Mouse (Mus musculus) midbrain, embryonic 12.5 days (tissue): ENCODE results near the gene Tmem139. TPM values are rescaled to one million over a fixed set of nuclear protein-coding genes. Genes with fewer than 3 reads are reported as not detected.
A peak's percentile ranks its signal among the peaks of the same experiment; 100 is the strongest.

Source experiments
- ATAC-seq: fragments of 200-750 bp; cut with Nextera tagmentation; 2 replicates; pipeline ENCODE4 v1.8.0; 2017; ENCODE audit warnings: low read depth, moderate TSS enrichment, moderate library complexity; ENCODE audit not compliant: low FRiP score
- H3K27ac ChIP-seq: fragments of 300-500 bp; sonication (generic); replicated peaks from 2 replicates; pipeline ENCODE4 v1.5.1; 2016; ENCODE audit warnings: mild to moderate bottlenecking
- H3K27me3 ChIP-seq: fragments of 300-500 bp; sonication (generic); 2 replicates; pipeline ENCODE4 v1.6.1; 2016; ENCODE audit warnings: mild to moderate bottlenecking
- H3K36me3 ChIP-seq: fragments of 300-500 bp; sonication (generic); 2 replicates; pipeline ENCODE4 v1.6.1; 2016
- H3K4me1 ChIP-seq: fragments of 300-500 bp; sonication (generic); 2 replicates; pipeline ENCODE4 v1.6.1; 2016
- H3K4me2 ChIP-seq: fragments of 300-500 bp; sonication (generic); replicated peaks from 2 replicates; pipeline ENCODE4 v1.6.1; 2016; ENCODE audit warnings: mild to moderate bottlenecking, moderate library complexity
- H3K4me3 ChIP-seq: fragments of 300-500 bp; sonication (generic); 2 replicates; pipeline ENCODE4 v1.5.1; 2016; ENCODE audit warnings: mild to moderate bottlenecking
- H3K9ac ChIP-seq: fragments of 300-500 bp; sonication (generic); replicated peaks from 2 replicates; pipeline ENCODE4 v1.6.1; 2016; ENCODE audit warnings: mild to moderate bottlenecking, moderate library complexity
- H3K9me3 ChIP-seq: fragments of 300-500 bp; sonication (generic); 2 replicates; pipeline ENCODE4 v1.6.1; 2016; ENCODE audit warnings: mild to moderate bottlenecking
- WGBS: fragments of 180-500 bp; shearing (Covaris S2); methylation state at CpG from one replicate; pipeline ENCODE4 v1.1.7; 2016; 5-methylcytosine and 5-hydroxymethylcytosine counted together
- polyA plus RNA-seq: library from polyadenylated mRNA; unstranded; fragments of >200 nt; fragmentation: Nextera tagmentation; extraction: Ambion mirVana; gene quantifications from 2 replicates; pipeline ENCODE4 v1.2.1, GENCODE M21; 2016

Gene Tmem139
- 0.26 TPM in 1 of 2 replicates, not detected in the other for polyA plus RNA-seq

DNA sequence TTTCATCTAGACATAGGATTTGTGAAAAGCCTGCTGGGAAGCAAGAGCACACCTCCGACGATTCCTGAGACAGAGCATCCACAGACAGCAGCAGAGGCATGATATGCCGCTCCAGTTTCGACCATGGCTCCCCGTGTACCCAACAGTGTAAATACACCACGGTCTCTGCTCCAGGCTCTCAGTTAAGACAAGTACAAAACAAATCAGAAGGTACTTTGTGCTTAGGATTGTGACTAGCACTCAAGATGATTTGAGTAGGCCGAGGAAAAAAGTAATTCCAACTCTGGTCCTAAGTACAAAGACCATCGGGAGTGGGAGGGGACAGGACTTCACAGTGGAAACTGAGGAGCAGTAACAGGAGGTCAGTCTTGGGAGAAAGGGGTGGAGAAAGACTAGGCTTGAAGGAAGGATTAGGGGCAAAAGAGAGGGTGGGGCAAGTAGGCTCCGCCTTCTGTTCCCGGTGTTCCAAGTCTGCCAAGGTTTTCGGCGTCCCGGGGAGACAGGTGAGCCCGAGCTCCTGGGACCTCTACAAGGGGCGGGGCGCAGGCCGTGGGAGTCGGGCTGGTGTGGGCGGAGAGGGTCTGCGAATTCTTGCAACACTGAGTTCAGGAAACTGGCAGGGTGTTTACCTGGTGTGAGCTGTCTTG is at the start of gene Tmem139:
TSS of gene Tmem139 (plus strand) at position 447 of the 647 bp plus-strand sequence.
- H3K9ac ChIP-seq: no peak within 1 kb of the TSS
- H3K27me3 ChIP-seq: peaks cover 5% of the 10 kb centered on the region; the same call in 1 of the 2 replicates
- no peaks in the 10 kb centered on the region for H3K36me3 ChIP-seq
- H3K4me1 ChIP-seq: peaks cover 6% of the 10 kb centered on the region
- no peak for ATAC-seq
- WGBS: 21% methylated on average over 20 of the region's 20 CpGs
- no peak within 1 kb of the TSS for H3K4me2 ChIP-seq
- no peak within 1 kb of the TSS for H3K4me3 ChIP-seq
- H3K9me3 ChIP-seq: no peaks in the 10 kb centered on the region
- H3K27ac ChIP-seq: no peak within 1 kb of the TSS

DNA sequence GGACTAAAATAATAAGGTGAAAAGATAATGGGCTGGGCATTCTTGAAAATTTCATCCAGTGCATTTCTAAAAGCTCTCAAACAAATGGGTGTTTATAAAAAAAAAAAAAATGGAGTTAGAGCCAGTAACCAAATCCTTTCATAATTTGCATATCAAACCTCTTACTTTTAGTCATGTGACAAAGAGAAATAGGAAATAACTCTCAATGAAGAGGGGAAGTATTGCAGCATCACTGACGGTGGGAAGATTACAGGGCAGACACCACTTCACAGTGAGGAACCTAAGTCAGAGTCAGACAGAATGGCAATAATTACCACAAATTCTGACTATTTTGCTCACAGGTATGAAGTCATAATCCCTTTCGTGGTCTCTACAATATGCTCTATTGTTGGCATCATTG is 46.7 kb upstream of the Tmem139 start, which contains the start of gene Tas2r144:
TSS of gene Tas2r144 (plus strand) at position 301 of the 400 bp plus-strand sequence.
- no peak for ATAC-seq
- H3K4me1 ChIP-seq: no peaks in the 10 kb centered on the region

DNA sequence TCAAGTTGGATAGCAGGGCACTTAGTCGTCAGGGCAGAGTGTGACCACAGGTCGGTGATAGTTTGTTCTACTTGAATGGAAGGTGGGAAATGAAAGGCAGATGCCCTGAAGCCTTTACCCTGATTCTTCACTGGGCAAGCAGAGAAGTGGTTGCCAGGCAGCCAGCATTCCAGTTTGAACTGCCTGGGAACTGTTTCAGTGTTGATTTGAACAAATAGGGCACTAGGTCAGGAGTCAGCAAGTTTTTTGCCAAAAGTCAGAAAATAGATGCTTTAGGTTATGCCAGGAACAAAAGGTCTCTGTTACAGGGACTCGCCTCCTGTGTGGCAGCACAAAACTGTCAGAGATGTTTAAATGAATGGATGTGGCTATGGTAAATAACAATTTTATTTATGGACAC is 39.5 kb upstream of the Tmem139 start:
- ATAC-seq: no peak
- no peak overlapping the region for H3K4me2 ChIP-seq
- H3K27ac ChIP-seq: no peak overlapping the region
- no peaks in the 10 kb centered on the region for H3K36me3 ChIP-seq
- no peaks in the 10 kb centered on the region for H3K27me3 ChIP-seq
- 65% methylated on average over 3 of the region's 3 CpGs for WGBS
- H3K4me1 ChIP-seq: no peaks in the 10 kb centered on the region
- H3K4me3 ChIP-seq: no peak overlapping the region
- no peaks in the 10 kb centered on the region for H3K9me3 ChIP-seq
- no peak overlapping the region for H3K9ac ChIP-seq

More for the DNA sequence above, 46.7 kb upstream of the Tmem139 start, which contains the start of gene Tas2r144:
- 82% methylated on average over 2 of the region's 2 CpGs for WGBS
- no peaks in the 10 kb centered on the region for H3K27me3 ChIP-seq
- H3K4me3 ChIP-seq: no peak within 1 kb of the TSS
- H3K27ac ChIP-seq: no peak within 1 kb of the TSS
- H3K36me3 ChIP-seq: no peaks in the 10 kb centered on the region
- no peak within 1 kb of the TSS for H3K9ac ChIP-seq
- no peaks in the 10 kb centered on the region for H3K9me3 ChIP-seq
- no peak within 1 kb of the TSS for H3K4me2 ChIP-seq

DNA sequence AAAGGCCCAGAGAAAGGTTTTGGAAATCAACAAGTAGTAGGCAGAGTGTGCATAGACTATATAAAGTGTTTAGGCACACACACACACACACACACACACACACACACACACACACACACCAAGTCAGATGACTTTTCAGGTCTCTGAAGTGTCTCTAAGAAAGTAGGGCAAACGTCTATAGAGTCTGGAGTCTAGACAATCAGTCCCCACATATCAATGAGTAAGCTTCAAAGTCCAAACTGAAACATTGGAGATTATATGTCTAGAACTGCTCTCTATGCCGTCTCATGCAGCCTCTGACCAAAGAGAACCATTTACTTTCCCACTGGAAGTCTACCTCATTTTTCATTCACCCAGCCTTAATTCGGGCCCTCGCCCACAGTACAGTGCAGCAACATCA is 36.7 kb upstream of the Tmem139 start:
- Histone ChIP-seq H3K4me1 (no peaks in the 10 kb centered on the region), H3K4me2 (no peak overlapping the region), H3K36me3 (no peaks in the 10 kb centered on the region), H3K4me3 (no peak overlapping the region), H3K9me3 (no peaks in the 10 kb centered on the region), H3K9ac (no peak overlapping the region), H3K27ac (no peak overlapping the region), H3K27me3 (no peaks in the 10 kb centered on the region)
- no peak for ATAC-seq
- WGBS: 74% methylated on average over 4 of the region's 4 CpGs

DNA sequence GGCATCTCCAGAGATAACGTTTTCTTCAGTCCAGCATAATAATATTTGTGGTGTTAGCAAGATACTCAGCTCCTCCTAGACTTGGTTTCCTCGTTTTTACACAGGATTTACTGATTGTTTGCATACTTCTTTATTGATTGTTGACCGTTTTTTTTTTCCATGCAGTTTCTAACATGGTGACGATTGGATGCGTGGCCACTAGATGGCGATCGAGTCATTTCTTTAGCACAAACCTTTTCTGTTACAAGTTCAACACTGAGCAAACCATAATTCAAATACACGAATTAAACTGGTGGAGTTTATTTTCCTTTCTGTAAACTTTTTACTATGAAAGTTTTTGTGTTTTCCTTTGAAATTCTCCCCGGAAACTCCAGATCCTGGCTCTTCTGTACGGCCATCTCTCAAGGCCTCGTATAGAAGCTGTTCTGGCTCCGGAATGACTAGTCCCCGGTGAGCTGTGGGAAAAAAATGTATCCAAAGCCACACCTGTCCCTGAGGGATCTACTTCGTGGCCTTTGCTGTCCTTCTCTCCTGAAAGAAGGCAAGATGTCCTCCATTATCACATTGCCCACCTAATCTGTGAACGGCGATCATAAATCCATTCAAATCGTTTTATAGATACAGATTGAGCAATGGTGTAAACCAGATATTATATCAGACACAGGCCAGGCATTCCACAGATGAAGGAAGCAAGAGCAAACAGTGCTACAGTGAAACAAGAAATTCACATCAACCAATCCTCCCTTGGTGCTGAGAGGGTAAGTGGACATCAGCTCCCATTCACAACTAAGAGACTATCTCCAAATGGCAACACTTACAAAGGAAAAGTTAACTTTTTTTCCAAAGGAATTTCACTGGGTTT is 34.3 kb upstream of the Tmem139 start:
- WGBS: 33% methylated on average over 17 of the region's 17 CpGs
- Histone ChIP-seq H3K9ac (no peak overlapping the region), H3K27me3 (no peaks in the 10 kb centered on the region), H3K27ac (no peak overlapping the region), H3K4me1 (no peaks in the 10 kb centered on the region), H3K36me3 (no peaks in the 10 kb centered on the region), H3K9me3 (no peaks in the 10 kb centered on the region), H3K4me3 (no peak overlapping the region), H3K4me2 (no peak overlapping the region)
- peak; percentile 62; the same call in 1 of the 2 replicates for ATAC-seq

DNA sequence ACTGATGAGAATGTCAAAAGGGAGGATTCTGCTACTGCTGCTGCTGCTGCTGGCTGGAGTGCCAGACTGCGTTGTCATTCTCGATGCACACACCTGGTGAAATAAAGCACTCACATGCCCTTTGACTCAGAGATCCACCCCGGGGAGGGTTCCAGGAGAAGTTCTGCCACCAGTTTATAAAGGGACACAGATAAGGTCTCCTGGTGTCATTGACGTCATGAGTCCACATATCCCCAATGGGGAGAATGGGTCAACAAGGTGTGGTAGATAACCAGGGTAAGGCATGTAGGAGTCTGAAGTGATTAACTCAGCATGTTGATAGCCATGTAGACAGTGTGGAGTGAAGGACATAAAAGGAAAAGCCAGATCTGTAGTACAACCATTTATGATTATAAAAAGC is 32.2 kb upstream of the Tmem139 start:
- H3K4me2 ChIP-seq: no peak overlapping the region
- H3K27ac ChIP-seq: no peak overlapping the region
- H3K36me3 ChIP-seq: no peaks in the 10 kb centered on the region
- no peaks in the 10 kb centered on the region for H3K9me3 ChIP-seq
- 76% methylated on average over 4 of the region's 4 CpGs for WGBS
- ATAC-seq: no peak
- H3K27me3 ChIP-seq: no peaks in the 10 kb centered on the region
- H3K9ac ChIP-seq: no peak overlapping the region
- H3K4me3 ChIP-seq: no peak overlapping the region
- H3K4me1 ChIP-seq: no peaks in the 10 kb centered on the region

DNA sequence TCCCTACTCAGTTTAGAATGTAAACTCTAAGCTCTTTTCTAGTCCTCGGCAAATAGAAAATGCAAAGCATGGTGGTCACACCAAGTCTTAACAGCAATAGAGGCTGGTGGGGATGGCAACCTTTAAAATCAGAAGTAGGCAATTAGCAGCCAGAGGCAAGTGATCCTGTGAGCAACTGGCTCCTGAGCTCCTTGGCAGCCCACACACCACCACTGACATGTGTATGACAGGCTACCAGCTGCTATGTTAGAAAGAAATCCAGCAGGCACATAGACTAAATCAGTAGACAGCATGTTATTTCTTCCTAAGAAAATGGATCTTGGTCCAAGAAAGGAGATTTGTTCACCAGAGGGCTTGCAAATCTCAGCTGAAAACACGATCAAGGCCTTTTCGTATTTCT is 30.6 kb upstream of the Tmem139 start:
- no peak for ATAC-seq
- H3K9me3 ChIP-seq: no peaks in the 10 kb centered on the region
- no peaks in the 10 kb centered on the region for H3K36me3 ChIP-seq
- H3K9ac ChIP-seq: no peak overlapping the region
- no peak overlapping the region for H3K4me2 ChIP-seq
- no peak overlapping the region for H3K4me3 ChIP-seq
- H3K4me1 ChIP-seq: no peaks in the 10 kb centered on the region
- no peak overlapping the region for H3K27ac ChIP-seq
- H3K27me3 ChIP-seq: no peaks in the 10 kb centered on the region
- WGBS: 88% methylated on average over 3 of the region's 3 CpGs

DNA sequence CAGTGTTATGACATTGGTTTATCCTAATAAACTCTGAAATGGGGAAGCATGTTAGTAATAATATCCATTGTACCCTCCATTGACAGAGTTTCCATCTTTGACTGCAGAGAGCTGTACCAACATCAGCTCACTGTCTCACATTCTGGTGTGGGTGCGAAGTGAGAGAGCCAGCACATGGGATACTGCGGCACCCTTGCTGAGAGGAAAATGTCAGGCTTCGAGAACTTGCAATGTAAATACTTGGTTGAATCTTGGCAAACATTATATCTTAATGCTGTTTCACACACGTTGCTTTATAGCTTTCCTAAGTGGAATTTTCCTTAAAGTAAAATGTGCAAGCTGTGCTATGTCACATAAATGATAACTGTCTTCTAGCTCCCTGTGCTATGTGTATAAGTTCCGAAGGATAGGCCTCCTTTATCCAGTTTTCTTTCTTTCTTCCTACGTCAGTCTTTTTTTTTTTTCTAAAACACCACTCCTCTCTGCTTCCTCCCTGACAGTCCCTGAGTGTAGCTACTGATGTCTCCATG is 24.4 kb upstream of the Tmem139 start:
- WGBS: 69% methylated on average over 6 of the region's 6 CpGs
- Histone ChIP-seq H3K4me3 (no peak overlapping the region), H3K4me1 (no peaks in the 10 kb centered on the region), H3K27me3 (no peaks in the 10 kb centered on the region), H3K9me3 (no peaks in the 10 kb centered on the region), H3K9ac (no peak overlapping the region), H3K4me2 (no peak overlapping the region), H3K36me3 (no peaks in the 10 kb centered on the region), H3K27ac (no peak overlapping the region)
- ATAC-seq: no peak

DNA sequence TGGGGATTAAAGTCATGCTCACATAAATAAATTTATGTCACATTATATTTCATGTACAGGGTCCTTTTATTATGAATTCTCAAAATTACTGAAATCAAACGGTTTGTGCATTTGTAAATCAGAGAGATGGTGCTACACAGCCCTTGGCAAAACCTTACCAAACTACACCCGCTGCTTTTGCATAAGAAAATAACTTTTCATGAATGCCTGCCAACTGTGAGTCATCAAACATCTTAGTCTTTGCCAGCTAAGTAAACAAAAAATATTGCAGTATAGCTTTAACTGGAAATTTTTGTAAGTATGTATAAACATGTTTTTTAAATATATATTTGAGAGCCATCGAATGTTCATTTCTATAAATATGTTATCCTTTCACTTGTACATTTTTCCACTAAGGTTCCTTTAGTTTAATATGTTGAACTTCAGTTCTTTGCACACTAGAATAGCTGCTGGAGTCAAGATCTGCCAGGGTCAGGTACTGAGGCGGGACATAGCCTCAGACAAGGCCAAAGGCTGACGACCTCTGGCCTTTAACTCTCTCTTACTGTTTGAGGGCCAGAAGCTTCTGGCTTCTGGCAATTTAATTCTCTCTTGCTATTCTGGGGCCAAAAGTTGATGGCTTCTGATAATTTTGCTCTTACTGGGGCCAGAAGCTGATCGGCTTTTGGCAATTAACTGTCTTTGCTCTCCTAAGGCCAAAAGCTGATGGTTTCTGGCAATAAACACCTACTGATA is 20.3 kb upstream of the Tmem139 start:
- Histone ChIP-seq H3K4me1 (no peaks in the 10 kb centered on the region), H3K4me3 (no peak overlapping the region), H3K4me2 (no peak overlapping the region), H3K27me3 (peaks cover 5% of the 10 kb centered on the region), H3K9me3 (no peaks in the 10 kb centered on the region), H3K36me3 (no peaks in the 10 kb centered on the region), H3K9ac (no peak overlapping the region), H3K27ac (no peak overlapping the region)
- ATAC-seq: no peak
- 79% methylated on average over 6 of the region's 6 CpGs for WGBS

DNA sequence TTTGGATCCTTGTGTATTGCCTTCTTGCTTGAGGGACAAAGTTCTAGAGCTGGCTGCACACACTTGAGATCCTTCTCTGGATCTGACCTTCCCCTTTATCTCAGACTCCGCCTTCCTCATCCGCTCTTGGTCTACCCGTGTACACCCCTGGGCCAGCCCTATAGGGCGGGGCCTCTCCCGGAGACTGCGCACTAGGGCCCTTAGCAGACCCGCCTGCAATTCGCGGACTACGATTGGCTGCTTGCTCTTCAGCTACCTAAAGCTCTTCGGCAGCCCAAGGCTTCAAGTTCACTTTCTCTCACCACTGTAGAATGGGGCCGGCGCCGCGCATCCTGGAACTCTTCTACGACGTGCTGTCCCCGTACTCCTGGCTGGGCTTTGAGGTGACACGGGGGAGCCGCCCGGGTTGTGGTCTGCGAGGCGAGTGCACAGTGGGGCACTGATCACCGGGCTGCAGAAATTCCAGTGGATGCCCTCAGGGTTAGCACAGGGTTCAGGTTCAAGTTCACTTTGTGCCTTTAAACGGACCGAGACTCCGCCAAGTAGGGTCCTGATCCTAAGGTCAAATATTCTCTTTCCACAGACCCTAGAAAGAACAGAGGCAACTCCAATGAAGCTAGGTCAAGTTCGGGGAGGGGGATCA is 15.9 kb upstream of the Tmem139 start, which contains the start of gene Gstk1:
TSS of gene Gstk1 (plus strand) at position 225 of the 643 bp plus-strand sequence.
- H3K27ac ChIP-seq: no peak within 1 kb of the TSS
- no peaks in the 10 kb centered on the region for H3K9me3 ChIP-seq
- H3K4me3 ChIP-seq: peak within 1 kb of the TSS; percentile 45
- 4% methylated on average over 28 of the region's 28 CpGs for WGBS
- H3K4me1 ChIP-seq: no peaks in the 10 kb centered on the region
- ATAC-seq: peak; percentile 100
- peaks cover 19% of the 10 kb centered on the region for H3K27me3 ChIP-seq
- no peaks in the 10 kb centered on the region for H3K36me3 ChIP-seq
- peak within 1 kb of the TSS; percentile 62 for H3K4me2 ChIP-seq
- peak within 1 kb of the TSS; percentile 50 for H3K9ac ChIP-seq

DNA sequence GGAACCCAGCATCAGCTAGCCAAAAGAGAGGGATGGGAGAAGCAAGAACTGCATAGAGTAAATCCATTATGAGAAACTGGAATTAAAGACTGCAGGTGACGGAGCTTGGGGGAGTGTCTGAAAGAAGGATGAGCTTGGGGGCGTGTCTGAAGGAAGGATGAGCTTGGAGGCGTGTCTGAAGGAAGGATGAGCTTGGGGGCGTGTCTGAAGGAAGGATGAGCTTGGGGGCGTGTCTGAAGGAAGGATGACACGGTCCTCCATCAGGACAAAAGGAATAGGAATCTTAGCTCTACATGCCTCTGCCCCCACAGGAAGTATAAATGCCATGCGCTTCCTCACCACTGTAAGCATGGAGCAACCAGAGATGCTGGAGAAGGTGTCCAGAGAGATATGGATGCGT is 14.6 kb upstream of the Tmem139 start:
- H3K36me3 ChIP-seq: no peaks in the 10 kb centered on the region
- H3K27me3 ChIP-seq: peaks cover 19% of the 10 kb centered on the region
- H3K9ac ChIP-seq: no peak overlapping the region
- no peak overlapping the region for H3K4me2 ChIP-seq
- WGBS: 6% methylated on average over 8 of the region's 8 CpGs
- ATAC-seq: no peak
- no peaks in the 10 kb centered on the region for H3K4me1 ChIP-seq
- no peaks in the 10 kb centered on the region for H3K9me3 ChIP-seq
- H3K4me3 ChIP-seq: no peak overlapping the region
- no peak overlapping the region for H3K27ac ChIP-seq
